Mouse (Mus musculus): ENCODE results near the gene Tjp2. TPM values are rescaled to one million over a fixed set of nuclear protein-coding genes. Genes with fewer than 3 reads are reported as not detected.

The Tjp2 gene
- polyA plus RNA-seq, 1 experiment from 2014 or later = 11.6 TPM

- 100% methylated on average over 1 of the region's 1 CpGs for WGBS
- Histone ChIP-seq H3K9ac (ENCODE audit: low read depth, low read length) (no peak overlapping the region), H3K36me3 (ENCODE audit: control insufficient read depth, insufficient read depth, low read length) (no peaks in the 10 kb centered on the region), H3K4me2 (ENCODE audit: low read length) (no peak overlapping the region), H3K27ac (ENCODE audit: low read length) (no peak overlapping the region), H3K9me3 (replicated peaks; ENCODE audit: control insufficient read depth, low read length, poor library complexity, severe bottlenecking) (no peaks in the 10 kb centered on the region), H3K4me1 (ENCODE audit: control insufficient read depth, insufficient read depth, low read length) (no peaks in the 10 kb centered on the region), H3K27me3 (ENCODE audit: control insufficient read depth, insufficient read depth, low read depth, low read length) (no peaks in the 10 kb centered on the region), H3K4me3 (ENCODE audit: low read depth, low read length) (no peak overlapping the region)
- ATAC-seq = no peak
Observed at GRCm38 (mm10) chr19:24056880-24057279, 167.9 kb downstream of the Tjp2 start.

- Histone ChIP-seq H3K4me1 (ENCODE audit: control insufficient read depth, insufficient read depth, low read length) (no peaks in the 10 kb centered on the region), H3K36me3 (ENCODE audit: control insufficient read depth, insufficient read depth, low read length) (no peaks in the 10 kb centered on the region), H3K27ac (ENCODE audit: low read length) (no peak overlapping the region), H3K4me3 (ENCODE audit: low read depth, low read length) (no peak overlapping the region), H3K9me3 (replicated peaks; ENCODE audit: control insufficient read depth, low read length, poor library complexity, severe bottlenecking) (no peaks in the 10 kb centered on the region), H3K9ac (ENCODE audit: low read depth, low read length) (no peak overlapping the region), H3K4me2 (ENCODE audit: low read length) (no peak overlapping the region), H3K27me3 (ENCODE audit: control insufficient read depth, insufficient read depth, low read depth, low read length) (no peaks in the 10 kb centered on the region)
- ATAC-seq = no peak
- WGBS = 71% methylated on average over 2 of the region's 2 CpGs
Observed at GRCm38 (mm10) chr19:24054904-24055303, 169.9 kb downstream of the Tjp2 start.

GRCm38 (mm10) chr19:24054265-24054664 is 170.6 kb downstream of the Tjp2 start:
- no peaks in the 10 kb centered on the region for H3K9me3 ChIP-seq (replicated peaks; ENCODE audit: control insufficient read depth, low read length, poor library complexity, severe bottlenecking)
- no peak overlapping the region for H3K27ac ChIP-seq (ENCODE audit: low read length)
- no peaks in the 10 kb centered on the region for H3K27me3 ChIP-seq (ENCODE audit: control insufficient read depth, insufficient read depth, low read depth, low read length)
- H3K36me3 ChIP-seq (ENCODE audit: control insufficient read depth, insufficient read depth, low read length) = no peaks in the 10 kb centered on the region
- WGBS = 84% methylated on average over 5 of the region's 5 CpGs
- no peaks in the 10 kb centered on the region for H3K4me1 ChIP-seq (ENCODE audit: control insufficient read depth, insufficient read depth, low read length)
- no peak overlapping the region for H3K4me3 ChIP-seq (ENCODE audit: low read depth, low read length)
- ATAC-seq = no peak
- H3K4me2 ChIP-seq (ENCODE audit: low read length) = no peak overlapping the region
- H3K9ac ChIP-seq (ENCODE audit: low read depth, low read length) = no peak overlapping the region

- Histone ChIP-seq H3K27me3 (ENCODE audit: control insufficient read depth, insufficient read depth, low read depth, low read length) (no peaks in the 10 kb centered on the region), H3K4me1 (ENCODE audit: control insufficient read depth, insufficient read depth, low read length) (no peaks in the 10 kb centered on the region), H3K36me3 (ENCODE audit: control insufficient read depth, insufficient read depth, low read length) (no peaks in the 10 kb centered on the region), H3K27ac (ENCODE audit: low read length) (no peak overlapping the region), H3K4me3 (ENCODE audit: low read depth, low read length) (no peak overlapping the region), H3K9me3 (replicated peaks; ENCODE audit: control insufficient read depth, low read length, poor library complexity, severe bottlenecking) (no peaks in the 10 kb centered on the region), H3K9ac (ENCODE audit: low read depth, low read length) (no peak overlapping the region), H3K4me2 (ENCODE audit: low read length) (no peak overlapping the region)
- 76% methylated on average over 2 of the region's 2 CpGs for WGBS
- ATAC-seq = no peak
Observed at GRCm38 (mm10) chr19:24050514-24050913, 174.3 kb downstream of the Tjp2 start.

- H3K4me3 ChIP-seq (ENCODE audit: low read depth, low read length) = no peak overlapping the region
- H3K36me3 ChIP-seq (ENCODE audit: control insufficient read depth, insufficient read depth, low read length) = no peaks in the 10 kb centered on the region
- H3K9me3 ChIP-seq (replicated peaks; ENCODE audit: control insufficient read depth, low read length, poor library complexity, severe bottlenecking) = no peaks in the 10 kb centered on the region
- no peaks in the 10 kb centered on the region for H3K27me3 ChIP-seq (ENCODE audit: control insufficient read depth, insufficient read depth, low read depth, low read length)
- H3K27ac ChIP-seq (ENCODE audit: low read length) = no peak overlapping the region
- no peak overlapping the region for H3K4me2 ChIP-seq (ENCODE audit: low read length)
- no peak overlapping the region for H3K9ac ChIP-seq (ENCODE audit: low read depth, low read length)
- ATAC-seq = no peak
- WGBS = 85% methylated on average over 3 of the region's 3 CpGs
- no peaks in the 10 kb centered on the region for H3K4me1 ChIP-seq (ENCODE audit: control insufficient read depth, insufficient read depth, low read length)
Observed at GRCm38 (mm10) chr19:24049329-24049728, 175.5 kb downstream of the Tjp2 start.

GRCm38 (mm10) chr19:24046395-24046993 is 178.3 kb downstream of the Tjp2 start:
- Histone ChIP-seq H3K9ac (ENCODE audit: low read depth, low read length) (no peak overlapping the region), H3K9me3 (replicated peaks; ENCODE audit: control insufficient read depth, low read length, poor library complexity, severe bottlenecking) (no peaks in the 10 kb centered on the region), H3K4me2 (ENCODE audit: low read length) (no peak overlapping the region), H3K36me3 (ENCODE audit: control insufficient read depth, insufficient read depth, low read length) (no peaks in the 10 kb centered on the region), H3K27ac (ENCODE audit: low read length) (no peak overlapping the region), H3K27me3 (ENCODE audit: control insufficient read depth, insufficient read depth, low read depth, low read length) (no peaks in the 10 kb centered on the region), H3K4me3 (ENCODE audit: low read depth, low read length) (no peak overlapping the region), H3K4me1 (ENCODE audit: control insufficient read depth, insufficient read depth, low read length) (no peaks in the 10 kb centered on the region)
- ATAC-seq = no peak
- WGBS = 92% methylated on average over 10 of the region's 10 CpGs

Other genes starting within 250 kb of the Tjp2 start
- 1.5 and 2.3 TPM in 2 replicates for gene Fam189a2, start 194.0 kb downstream of the Tjp2 start, polyA plus RNA-seq (2015; fragmentation: Nextera tagmentation; extraction: Ambion mirVana)
- gene Fxn, start 55.6 kb upstream of the Tjp2 start, polyA plus RNA-seq (2015; fragmentation: Nextera tagmentation; extraction: Ambion mirVana) = 35.1 and 39.2 TPM in 2 replicates

All from midbrain, embryonic 16.5 days (tissue).